Mouse (Mus musculus) cerebellum, postnatal 25 days (tissue): ENCODE measurements around the gene Ndufa4l2.

Experiments used
- DNase-seq, 2 experiments: peaks; one replicate each; pipeline ENCODE4 v3.0.0; 2021; ENCODE audit warnings: mixed read lengths in 2 of 2

Gene Ndufa4l2

DNA sequence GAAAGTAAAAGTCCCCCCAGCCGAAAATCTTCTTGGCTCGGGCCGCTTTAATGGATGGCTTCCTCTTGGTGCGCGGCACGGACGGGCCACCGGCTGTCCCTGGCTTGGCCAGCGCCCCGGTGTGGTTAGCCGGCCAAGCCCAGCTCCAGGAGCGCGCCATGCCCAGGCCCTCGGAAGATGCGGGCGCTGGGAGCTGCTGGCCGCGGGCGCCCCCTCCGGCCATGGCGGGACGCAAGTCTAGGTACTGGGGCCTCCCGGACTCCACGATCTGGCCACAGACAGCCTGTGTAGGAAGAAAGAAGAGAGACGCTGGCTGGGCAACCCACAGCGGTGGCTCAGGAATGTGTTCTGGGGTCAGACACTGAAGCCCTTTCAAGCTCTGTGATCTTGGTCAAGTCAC, 11.9 kb downstream of the Ndufa4l2 start:
- DNase-seq: peak; percentile 77 to 87

GRCm38 (mm10) chr10:127527481-127527880, 12.7 kb downstream of the Ndufa4l2 start:
- no peak for DNase-seq

GRCm38 (mm10) chr10:127530945-127531344, 16.2 kb downstream of the Ndufa4l2 start:
- DNase-seq: no peak

DNA sequence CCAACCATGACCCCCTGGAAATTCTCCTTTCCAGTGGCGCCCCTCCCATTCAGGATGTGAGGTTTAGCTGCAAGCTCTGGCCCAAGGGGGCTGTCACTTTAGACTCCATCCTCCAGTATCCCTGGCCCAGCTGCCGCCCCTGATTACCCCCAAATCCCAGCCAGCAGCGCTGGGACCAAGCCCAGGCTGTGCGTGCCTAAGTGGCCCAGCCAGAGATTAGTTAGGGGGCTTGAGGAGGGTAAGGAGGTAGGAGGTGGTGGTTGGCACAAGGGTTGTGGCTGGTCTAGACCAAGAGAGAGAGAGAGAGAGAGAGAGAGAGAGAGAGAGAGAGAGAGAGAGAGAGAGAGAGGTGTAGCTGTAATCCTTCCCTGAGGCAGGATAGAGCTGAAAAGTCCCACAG, 16.8 kb downstream of the Ndufa4l2 start:
- DNase-seq: no peak

DNA sequence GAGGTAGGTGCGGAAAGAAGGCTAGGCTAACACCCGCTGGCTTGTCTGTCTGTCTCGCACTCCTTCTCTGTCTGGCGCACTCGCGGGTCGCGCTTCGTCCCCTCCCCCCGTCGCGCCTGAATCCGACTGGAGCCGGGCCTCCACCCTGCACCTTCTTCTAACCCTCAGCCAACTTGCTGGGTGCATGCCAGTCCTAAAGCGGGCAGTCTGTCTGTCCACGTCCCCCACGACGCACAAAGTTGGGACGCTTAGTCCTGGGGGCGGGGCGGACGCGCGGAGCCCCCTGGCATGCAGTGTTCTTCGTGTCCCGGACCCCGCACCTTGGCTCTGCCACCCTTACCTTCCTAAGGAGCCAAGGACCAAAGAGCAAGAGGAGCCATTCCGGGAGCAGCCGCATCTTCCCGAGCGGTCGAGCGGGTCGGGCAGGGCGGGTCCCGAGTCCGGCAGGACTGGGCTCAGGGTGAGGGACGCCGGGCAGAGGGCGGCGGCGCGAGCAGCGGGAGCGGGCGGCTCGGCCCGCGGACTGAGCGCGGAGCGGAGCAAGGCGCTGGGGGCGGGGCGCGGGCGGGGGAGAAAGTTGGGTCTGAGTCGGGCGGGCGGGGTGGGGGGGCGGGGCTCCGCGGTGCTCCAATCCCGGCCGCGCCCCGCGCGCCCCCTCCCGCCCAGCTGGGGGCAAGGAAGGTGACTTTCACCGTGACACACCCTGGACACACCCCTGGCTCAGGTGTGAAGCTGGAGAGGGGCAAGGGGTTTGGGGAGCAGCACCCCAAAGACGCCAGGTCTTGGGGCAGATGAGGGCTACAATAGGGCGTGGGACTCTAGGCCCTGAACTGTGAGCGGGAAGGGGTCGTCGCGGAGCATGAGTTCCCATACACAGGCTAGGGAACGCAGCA, 19.5 kb downstream of the Ndufa4l2 start, which contains the start of gene Nxph4:
Gene Nxph4 (minus strand): TSS at position 524 of the 893 bp plus-strand sequence.
- peak; percentile 49 to 74 for DNase-seq

DNA sequence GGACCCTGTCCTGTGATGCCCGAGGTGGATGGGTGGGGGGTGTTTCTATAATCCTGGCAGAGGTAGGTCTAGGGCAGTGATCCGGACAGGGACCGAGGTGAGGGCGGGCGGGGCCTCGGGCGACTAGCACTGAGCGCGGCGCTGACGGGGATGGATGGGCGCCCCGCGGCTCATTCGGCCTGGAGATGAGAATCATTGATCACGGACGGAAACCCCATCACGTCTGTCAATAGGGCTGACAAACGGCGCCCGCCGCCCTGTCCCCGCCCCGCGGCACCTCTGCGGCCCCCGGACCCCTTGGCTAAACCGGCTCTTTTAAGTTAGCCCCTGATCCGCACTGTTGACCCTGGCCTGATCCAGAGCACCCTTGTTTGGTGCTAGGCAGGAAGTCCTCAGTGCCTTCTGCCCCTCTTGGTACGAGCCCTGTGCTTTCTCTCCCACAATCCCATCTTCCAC, 20.2 kb downstream of the Ndufa4l2 start:
- DNase-seq: peak in 1 of 2 experiments; percentile 52

DNA sequence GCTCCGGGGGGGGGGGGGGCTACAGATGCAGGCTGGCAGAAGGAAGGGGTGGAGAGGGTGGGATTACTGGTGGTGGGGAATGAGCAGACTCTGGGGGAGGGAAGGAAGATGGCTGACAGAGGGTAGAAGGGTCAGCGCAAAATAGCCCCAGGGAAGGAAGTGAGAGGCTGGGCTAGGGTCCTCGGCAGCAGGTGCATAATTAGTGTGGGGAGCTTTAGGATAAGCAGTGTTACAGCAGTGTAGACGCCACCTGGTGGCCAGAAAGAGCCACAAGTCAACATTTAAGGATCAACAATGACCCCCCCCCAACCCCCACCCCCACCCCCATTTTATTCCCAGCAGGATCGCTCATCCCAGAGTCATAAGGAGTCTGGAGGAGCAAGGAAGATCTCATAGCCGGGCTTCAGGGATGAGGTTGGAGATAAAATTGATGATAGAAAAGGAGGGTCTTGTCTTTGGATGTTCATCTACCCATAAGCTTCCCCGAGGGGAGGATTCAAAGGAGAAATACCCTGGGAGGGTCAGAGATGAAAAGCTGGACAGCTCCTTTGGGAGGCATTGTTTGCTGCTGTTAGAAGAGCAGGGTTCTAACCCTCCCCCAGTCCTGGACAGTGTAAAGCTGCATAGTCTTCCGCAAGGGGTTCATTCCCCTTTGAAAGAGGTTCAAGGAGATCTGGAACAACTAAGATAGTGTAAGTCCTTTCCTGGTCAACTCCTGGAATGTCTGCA, 22.0 kb downstream of the Ndufa4l2 start:
- DNase-seq: peak; percentile 61 to 78

DNA sequence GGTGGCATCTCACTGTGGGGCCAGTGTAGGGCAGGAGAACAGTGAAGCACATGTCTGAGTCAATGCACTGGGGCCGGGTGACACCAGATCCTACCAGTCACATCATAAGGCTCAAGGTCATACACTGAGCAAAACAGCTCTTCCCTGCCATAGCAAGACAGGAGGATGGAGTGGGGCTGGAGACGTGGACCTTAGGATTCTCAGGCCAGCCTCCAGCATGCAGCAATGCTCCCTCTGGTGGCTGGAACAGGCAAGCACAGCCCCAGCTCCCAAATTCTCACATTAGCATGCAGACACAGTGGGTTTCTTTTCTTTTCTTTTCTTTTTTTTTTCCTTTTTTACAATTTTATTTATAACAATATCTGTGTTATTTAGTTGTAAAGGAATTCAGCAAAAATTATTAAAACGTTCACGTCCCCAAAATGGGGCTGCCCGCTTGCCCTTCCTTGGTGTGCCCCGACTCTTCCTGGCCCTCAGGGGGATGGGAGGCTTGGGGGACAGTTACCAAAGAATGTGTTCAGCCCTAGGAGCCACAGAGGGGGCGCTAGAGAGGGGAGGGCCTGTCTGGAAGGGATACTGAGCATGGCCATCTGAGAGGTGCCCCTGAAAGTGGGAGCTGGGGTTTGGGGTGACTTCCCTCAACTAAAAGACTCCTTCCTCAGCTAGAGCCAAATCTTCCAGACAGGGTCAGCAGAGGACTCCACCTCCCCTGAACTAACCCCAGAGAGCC, 23.3 kb downstream of the Ndufa4l2 start:
- DNase-seq: peak; percentile 88 to 92

GRCm38 (mm10) chr10:127541510-127541909, 26.7 kb downstream of the Ndufa4l2 start:
- DNase-seq: no peak

- peak; percentile 65 to 77 for DNase-seq
Measured at GRCm38 (mm10) chr10:127542084-127542483, 27.3 kb downstream of the Ndufa4l2 start.

DNA sequence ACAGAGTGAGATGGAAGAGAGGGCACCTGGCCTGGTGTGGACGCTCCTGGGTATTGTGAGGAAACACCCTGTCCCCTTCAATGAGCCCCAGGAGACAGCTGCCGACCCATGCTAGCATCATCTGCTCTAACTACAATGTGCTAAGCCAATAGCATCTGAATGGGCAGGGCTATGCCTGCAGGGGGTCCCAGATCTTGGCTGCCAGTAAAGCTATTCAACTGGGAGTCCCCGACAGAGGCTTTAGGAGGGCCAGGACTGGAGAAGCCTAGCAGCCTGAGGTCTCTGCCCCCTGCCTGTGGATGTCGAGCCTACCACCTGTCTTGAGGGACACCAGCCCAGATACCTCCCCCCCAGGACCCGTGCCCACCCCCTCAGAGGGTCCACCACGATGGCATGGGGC, 28.0 kb downstream of the Ndufa4l2 start:
- DNase-seq: peak; percentile 59 to 72

- no peak for DNase-seq
Measured at GRCm38 (mm10) chr10:127543916-127544315, 29.1 kb downstream of the Ndufa4l2 start.

DNA sequence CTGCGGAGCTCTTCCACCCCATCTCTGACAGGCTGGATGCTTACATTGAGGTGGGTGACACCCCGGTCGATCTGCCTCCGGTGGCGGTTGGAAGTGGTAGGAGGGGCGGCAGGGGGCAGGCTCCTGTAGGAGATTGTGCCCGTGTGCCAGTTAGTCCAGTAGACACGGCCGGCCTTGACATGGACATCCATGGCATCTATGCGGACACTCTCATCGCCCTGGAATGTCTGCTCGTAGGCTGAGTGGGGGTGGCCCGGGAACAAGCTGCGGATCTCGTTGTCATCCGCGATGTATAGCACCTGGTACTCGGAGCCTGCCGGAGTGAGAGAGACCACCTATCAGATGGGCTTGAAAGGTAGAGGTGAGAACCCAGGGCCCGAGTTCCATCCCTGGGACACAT, 29.6 kb downstream of the Ndufa4l2 start:
- no peak for DNase-seq

- no peak for DNase-seq
Measured at GRCm38 (mm10) chr10:127546505-127546904, 31.7 kb downstream of the Ndufa4l2 start.

GRCm38 (mm10) chr10:127548236-127548635, 33.5 kb downstream of the Ndufa4l2 start:
- DNase-seq: peak in 1 of 2 experiments; percentile 55

GRCm38 (mm10) chr10:127549892-127550291, 35.1 kb downstream of the Ndufa4l2 start:
- no peak for DNase-seq

GRCm38 (mm10) chr10:127555703-127556102, 40.9 kb downstream of the Ndufa4l2 start:
- peak; percentile 51 to 65 for DNase-seq

DNA sequence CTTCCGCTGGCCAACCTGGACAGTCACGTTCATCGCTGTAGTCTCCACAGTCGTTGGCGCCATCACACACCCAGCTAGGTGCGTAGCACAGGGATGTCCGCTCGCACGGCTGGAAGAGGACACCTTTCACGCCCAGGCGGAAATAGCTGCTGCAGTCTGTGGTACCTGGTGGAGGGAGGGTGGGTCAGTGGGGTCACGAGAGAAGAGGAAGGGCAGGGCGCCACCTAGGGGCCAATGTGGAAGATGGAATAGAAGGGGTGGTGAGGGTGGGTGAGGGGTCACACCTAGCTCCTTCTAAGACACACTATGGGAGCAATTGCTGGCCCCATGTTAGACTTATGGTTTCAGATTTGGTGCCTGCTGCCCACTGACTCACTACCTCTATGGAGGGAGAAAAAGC, 42.6 kb downstream of the Ndufa4l2 start:
- DNase-seq: peak in 1 of 2 experiments; percentile 52

DNA sequence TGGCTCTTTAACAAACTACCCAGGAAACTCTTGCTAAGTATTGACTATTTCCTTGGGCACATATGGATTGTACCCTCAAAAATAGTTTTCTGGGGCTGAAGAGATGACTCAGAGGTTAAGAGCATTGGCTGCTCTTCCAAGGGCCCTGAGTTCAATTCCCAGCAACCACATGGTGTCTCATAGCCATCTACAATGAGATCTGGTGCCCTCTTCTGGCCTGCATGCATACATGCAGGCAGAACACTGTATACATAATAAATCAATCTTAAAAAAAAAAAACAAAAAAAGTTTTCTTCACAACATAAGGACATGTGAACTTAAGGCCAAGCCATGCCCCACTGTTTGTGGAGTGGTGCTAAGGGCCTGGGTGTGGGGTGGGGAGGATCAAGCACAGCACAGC, 46.4 kb downstream of the Ndufa4l2 start:
- DNase-seq: no peak

DNA sequence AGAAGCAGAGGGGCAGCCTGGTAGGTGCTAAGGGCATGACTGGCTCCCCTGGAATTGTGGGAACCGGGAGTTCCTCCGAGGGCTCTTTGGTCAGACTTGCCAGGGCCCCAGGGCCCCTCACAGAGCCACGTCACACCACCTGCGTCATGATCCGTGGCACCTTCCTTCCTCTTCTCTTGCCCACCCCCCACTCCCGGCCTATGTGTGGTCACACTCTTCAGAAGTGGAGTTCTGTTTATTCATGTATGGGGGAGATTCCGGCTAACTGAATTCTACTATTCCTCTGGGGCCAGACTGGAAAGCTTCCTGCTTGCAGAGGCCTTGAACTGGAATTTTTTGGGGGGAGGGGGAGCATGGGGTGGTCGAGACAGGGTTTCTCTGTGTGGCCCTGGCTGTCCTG, 49.1 kb downstream of the Ndufa4l2 start:
- DNase-seq: no peak

DNA sequence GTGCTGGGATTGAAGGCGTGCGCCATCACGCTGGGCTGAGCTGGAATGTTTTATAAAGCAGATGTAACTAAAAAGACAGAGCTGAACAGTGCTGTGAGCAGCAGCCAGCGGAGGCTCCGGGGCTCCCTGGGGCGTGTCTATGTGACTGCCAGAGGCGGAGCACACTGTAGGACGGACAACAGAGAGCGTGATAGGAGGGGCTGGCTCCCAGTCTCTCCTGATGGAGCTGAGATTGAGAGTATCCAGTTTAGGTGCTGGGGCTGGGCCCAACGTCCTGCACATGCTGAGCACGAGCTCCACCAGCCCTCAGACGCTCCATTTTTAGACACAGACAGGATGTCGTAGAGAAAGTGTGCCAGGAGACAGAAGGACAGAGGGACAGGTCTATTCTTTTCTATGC, 49.5 kb downstream of the Ndufa4l2 start:
- no peak for DNase-seq
